Mouse (Mus musculus) testis, postnatal 10 days (tissue): Measurements from ENCODE around the gene Lrrc39.

Source experiments
- DNase-seq: peaks from one replicate; pipeline ENCODE4 v3.0.0; 2021; ENCODE audit warnings: low spot score

Gene Lrrc39

GRCm38 (mm10) chr3:116562408-116563094 is at the start of gene Lrrc39:
Gene Lrrc39, plus strand, starts transcription at chr3:116562973.
- no peak for DNase-seq

GRCm38 (mm10) chr3:116520141-116520761 is 42.5 kb upstream of the Lrrc39 start:
- DNase-seq: no peak

GRCm38 (mm10) chr3:116529741-116530140 is 33.0 kb upstream of the Lrrc39 start:
- no peak for DNase-seq

- DNase-seq: no peak
These were observed 31.9 kb upstream of the Lrrc39 start for GRCm38 (mm10) chr3:116530826-116531225.

GRCm38 (mm10) chr3:116536428-116537199 is 26.2 kb upstream of the Lrrc39 start:
- DNase-seq: no peak

GRCm38 (mm10) chr3:116537200-116537573 is 25.6 kb upstream of the Lrrc39 start:
- no peak for DNase-seq

- DNase-seq: no peak
These were observed 20.7 kb upstream of the Lrrc39 start for GRCm38 (mm10) chr3:116542070-116542469.

- DNase-seq: no peak
These were observed 20.2 kb upstream of the Lrrc39 start for GRCm38 (mm10) chr3:116542532-116542931.

GRCm38 (mm10) chr3:116547430-116547829 is 15.3 kb upstream of the Lrrc39 start:
- no peak for DNase-seq

GRCm38 (mm10) chr3:116551362-116551761 is 11.4 kb upstream of the Lrrc39 start:
- DNase-seq: no peak

- peak; percentile 52 for DNase-seq
These were observed 1.5 kb upstream of the Lrrc39 start for GRCm38 (mm10) chr3:116561315-116561714.

GRCm38 (mm10) chr3:116563095-116563492 is 321 bp downstream of the Lrrc39 start:
- no peak for DNase-seq

- no peak for DNase-seq
These were observed 7.9 kb downstream of the Lrrc39 start for GRCm38 (mm10) chr3:116570628-116571027.

- DNase-seq: no peak
These were observed 14.5 kb downstream of the Lrrc39 start for GRCm38 (mm10) chr3:116577286-116577685.

- no peak for DNase-seq
These were observed 19.4 kb downstream of the Lrrc39 start for GRCm38 (mm10) chr3:116582201-116582600.

- DNase-seq: no peak
These were observed 31.4 kb downstream of the Lrrc39 start for GRCm38 (mm10) chr3:116594076-116594727.

- peak; percentile 98 for DNase-seq
These were observed 32.2 kb downstream of the Lrrc39 start, which contains the start of gene Sass6 for GRCm38 (mm10) chr3:116594728-116595602. Gene Sass6, plus strand, starts transcription at chr3:116594982.

GRCm38 (mm10) chr3:116595603-116595991 is 32.8 kb downstream of the Lrrc39 start:
- no peak for DNase-seq

GRCm38 (mm10) chr3:116599705-116600104 is 36.9 kb downstream of the Lrrc39 start:
- DNase-seq: no peak

GRCm38 (mm10) chr3:116601005-116601404 is 38.2 kb downstream of the Lrrc39 start:
- no peak for DNase-seq

GRCm38 (mm10) chr3:116601781-116602180 is 39.0 kb downstream of the Lrrc39 start:
- no peak for DNase-seq
